Mouse (Mus musculus): ENCODE measurements around the gene Saysd1. TPM values are rescaled to one million over a fixed set of nuclear protein-coding genes. Genes with fewer than 3 reads are reported as not detected.

The Saysd1 gene
- total RNA-seq, 1 experiment from 2014 or later, result 5.9 TPM

DNA sequence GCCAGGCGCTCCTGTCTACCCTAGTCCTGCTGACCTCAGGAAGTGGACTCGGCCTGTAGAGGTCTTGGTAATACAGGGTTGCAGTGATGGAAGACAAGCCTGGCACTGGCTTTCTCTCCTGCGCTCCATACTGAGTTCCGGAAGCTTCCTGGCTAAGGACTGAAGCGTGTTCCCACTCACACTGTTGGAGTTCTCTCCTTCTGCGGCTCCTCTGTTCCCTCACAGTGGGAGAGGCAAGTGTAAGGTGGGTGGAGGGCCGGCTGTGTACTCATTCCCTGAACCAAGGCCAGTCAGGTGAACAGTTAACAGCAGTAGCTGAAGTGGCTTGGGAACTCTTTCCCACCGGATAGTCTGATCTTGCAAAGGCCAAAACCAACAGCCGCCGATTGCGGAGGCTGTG is 18.3 kb downstream of the Saysd1 start:
- no peak for ATAC-seq (replicated peaks; ENCODE audit: insufficient number of reproducible peaks, low FRiP score, low TSS enrichment, poor library complexity, severe bottlenecking)

DNA sequence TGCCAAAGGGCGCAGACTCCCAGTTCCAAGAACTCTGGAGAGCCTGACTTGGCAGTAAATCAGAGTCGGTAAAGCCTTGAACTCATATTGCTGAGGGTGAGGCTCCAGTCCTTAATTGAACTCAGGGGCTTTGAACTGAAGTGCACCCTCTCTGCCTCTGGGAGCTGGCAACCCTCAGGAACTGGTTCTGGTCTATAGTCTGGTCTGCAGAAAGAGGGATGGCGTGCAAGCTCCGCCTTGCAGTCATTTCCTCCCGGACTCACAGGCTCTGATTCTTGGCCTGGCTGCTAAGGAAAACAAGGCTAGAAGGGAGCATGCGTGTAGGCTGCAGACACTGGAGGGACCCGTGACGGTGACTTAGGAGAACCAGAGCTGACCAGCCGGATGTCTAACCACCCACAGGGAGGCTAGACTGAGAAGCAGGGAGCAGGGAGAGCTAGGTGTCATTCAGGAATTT is 22.2 kb downstream of the Saysd1 start:
- no peak for ATAC-seq (replicated peaks; ENCODE audit: insufficient number of reproducible peaks, low FRiP score, low TSS enrichment, poor library complexity, severe bottlenecking)

DNA sequence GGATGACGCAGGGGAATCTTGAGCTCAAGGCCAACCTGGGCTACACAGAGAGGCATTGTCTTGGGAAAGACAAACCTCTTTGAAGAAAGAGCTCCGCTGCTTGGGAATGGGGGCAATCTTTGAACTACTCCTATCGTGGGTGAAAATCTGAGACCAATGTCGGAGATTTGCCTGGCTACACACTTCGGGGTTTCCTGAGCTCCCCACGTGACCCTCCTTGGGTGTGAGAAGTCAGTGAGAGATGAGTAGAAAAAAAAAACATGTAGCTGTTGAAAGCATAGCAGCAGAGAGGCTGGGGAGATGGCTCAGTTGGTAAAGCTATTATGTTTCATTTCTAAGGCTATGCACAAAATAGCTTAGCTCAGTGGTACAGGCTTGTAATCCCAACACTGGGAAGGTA is 23.4 kb downstream of the Saysd1 start:
- ATAC-seq (replicated peaks; ENCODE audit: insufficient number of reproducible peaks, low FRiP score, low TSS enrichment, poor library complexity, severe bottlenecking), result no peak

DNA sequence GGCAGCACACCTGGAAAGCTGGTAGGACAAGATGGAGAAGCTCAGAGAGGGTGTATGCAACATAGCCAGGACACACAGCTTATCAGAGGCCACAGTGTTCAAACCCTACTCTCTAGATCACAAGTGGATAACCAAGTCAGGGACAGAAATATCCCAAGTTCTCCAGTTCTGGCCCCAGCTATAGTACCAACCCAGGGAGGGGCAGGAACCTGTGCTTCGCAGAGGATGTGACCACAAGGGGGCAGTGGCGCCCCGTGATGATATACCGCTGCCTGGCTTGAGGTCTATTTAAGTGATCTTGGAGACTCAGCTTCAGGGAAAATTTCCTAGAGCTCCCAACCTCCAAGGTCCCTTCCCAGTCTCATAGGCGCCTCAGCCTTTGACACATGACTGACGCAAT is 24.4 kb downstream of the Saysd1 start:
- ATAC-seq (replicated peaks; ENCODE audit: insufficient number of reproducible peaks, low FRiP score, low TSS enrichment, poor library complexity, severe bottlenecking), result peak; percentile 73

DNA sequence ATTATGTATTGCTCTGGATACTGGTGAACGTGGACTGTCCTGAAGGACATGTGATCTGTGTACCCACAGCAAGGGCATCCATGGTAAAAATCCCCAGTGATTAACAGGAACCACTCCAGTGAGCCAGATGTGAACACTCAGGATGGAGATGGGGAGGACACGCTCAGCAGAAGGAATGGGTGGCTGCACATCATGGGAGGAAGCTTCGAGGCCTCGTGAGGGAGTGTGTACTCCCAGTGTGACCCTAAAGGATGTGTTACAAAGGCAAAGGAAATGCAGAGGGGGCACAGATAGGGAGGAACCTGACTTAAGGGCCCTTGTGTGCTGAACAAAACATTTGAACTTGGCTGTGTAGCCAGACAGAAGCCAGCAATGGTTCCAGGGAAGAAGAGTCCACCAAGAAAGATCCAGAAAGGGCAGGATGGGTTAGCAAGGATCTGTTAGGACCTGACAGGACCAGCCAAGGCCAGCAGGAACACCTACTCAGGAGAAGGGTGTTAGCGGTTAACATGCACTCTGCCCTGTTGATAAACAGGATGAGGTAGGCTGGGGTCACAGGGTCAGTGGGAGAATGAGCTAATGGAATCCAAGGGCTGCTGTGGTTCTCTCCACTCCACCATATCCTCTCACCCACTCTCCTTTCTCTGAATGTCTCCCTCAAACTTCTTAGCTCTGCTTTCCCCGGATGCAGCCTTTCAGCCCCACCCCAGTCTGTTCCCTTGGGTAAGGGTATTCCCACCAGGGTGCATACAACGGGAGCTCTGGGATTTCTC is 25.0 kb downstream of the Saysd1 start:
- no peak for ATAC-seq (replicated peaks; ENCODE audit: insufficient number of reproducible peaks, low FRiP score, low TSS enrichment, poor library complexity, severe bottlenecking)

DNA sequence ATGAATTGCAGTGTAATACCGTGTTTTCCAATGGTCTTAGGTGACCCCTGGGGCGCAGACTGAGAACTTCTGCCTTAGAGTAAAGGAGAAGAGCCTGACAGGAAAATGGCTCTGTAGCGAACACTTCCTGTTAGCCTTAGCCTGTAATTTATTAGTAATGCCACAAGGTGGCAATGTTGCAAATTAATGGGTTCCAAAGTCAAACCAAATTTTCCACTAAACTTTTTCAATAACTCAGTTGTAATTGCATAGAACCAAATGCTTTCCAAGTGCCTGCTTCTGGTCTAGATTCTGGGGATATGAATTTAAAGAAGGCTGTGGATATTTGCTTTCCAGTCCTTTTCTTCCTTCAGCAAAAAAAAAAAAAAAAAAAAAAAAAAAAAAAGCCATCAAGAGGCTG is 26.1 kb downstream of the Saysd1 start:
- ATAC-seq (replicated peaks; ENCODE audit: insufficient number of reproducible peaks, low FRiP score, low TSS enrichment, poor library complexity, severe bottlenecking), result no peak

DNA sequence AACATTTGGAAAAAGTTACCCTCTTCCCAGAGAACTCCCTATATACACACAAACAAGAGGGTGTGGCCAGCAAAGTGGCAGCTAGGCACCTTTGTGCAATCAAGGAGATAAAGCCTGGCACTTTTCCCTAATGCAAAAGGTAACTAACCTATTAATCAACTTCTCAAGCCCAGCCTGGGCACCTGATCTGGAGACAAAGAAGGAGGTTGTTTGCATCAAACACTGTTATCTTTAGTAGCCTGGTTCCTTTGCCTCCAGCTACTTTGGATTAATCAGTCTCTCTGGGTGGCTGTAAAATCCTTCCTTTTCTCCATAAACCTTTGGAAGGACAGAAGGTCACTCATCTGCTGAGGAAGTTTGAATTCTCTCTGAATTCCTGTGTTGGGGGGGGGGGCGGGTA is 27.4 kb downstream of the Saysd1 start:
- no peak for ATAC-seq (replicated peaks; ENCODE audit: insufficient number of reproducible peaks, low FRiP score, low TSS enrichment, poor library complexity, severe bottlenecking)

DNA sequence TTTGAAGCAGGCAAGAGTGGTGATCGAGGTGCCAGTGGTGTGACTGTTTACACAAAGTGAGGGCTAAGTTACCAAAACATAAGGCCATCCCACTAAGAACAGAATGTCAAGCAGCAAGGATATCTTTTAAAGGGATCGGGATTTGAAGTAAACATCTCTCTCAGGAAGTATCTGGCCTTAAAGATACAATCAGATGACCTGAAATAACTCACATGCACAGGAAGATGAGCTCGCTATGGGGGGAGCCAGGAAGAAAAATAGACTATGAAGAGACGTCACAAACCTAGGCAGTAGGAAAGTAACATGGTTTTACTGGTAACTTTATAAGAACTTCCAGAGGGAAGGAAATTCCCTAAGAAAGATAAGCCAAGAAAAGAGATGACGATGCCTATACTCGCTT is 32.1 kb downstream of the Saysd1 start:
- ATAC-seq (replicated peaks; ENCODE audit: insufficient number of reproducible peaks, low FRiP score, low TSS enrichment, poor library complexity, severe bottlenecking), result no peak

DNA sequence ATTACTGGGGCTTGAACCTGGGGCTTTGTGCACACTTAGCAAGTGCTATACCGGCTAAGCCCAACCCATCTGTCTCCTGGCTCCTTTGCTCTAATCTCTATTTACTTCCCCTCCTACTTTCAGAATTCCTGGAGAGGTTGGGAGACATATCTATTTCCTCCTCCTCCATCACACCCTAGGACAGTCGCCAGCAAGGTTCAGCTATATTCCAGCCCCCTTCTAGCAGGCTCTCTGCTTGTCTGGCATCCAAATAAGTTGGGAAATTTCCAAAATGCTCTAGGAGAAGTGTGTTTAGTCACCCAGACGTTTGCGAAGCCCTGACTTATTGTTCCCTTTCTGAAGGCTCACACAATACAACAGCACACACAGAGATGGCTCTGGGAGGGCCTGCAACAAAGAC is 35.1 kb downstream of the Saysd1 start:
- no peak for ATAC-seq (replicated peaks; ENCODE audit: insufficient number of reproducible peaks, low FRiP score, low TSS enrichment, poor library complexity, severe bottlenecking)

DNA sequence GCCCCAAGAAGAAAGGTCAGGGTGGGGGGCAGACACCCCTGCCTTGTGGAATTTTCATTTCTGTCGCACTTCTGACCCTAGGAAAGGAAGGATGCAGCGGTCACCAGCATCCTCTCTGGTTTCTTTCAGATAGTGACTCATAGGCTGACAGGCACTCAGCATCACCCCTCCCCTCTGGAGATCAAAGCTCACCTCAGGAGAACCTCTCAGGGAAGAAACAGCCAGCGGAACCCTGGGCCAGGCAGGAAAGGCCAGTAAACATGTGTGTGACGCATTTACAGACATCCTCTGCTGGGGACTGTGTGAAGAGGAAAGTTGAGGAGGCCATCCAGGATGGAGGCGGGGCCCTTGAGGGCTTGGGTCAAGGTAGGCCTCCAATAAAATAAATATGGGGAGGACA is 40.3 kb downstream of the Saysd1 start:
- ATAC-seq (replicated peaks; ENCODE audit: insufficient number of reproducible peaks, low FRiP score, low TSS enrichment, poor library complexity, severe bottlenecking), result no peak

DNA sequence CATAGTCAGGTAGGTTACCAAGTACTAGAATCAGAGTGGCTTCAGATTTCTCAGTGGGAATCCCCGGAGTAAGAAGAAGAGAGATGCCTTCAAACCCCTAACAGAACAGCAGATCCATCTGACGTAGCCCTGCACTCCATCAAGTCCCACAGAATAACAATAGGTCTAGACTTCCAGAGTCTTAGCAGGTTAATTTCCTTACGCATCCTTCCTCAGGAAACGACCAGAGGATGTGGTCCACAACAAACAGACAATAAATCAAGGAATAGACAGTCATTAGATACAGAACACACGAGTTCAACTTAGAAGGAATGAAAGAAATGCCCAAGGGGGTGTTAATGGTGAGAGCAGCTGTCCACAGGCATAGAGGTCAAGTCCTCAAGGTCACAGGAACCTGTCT is 43.4 kb downstream of the Saysd1 start:
- no peak for ATAC-seq (replicated peaks; ENCODE audit: insufficient number of reproducible peaks, low FRiP score, low TSS enrichment, poor library complexity, severe bottlenecking)

DNA sequence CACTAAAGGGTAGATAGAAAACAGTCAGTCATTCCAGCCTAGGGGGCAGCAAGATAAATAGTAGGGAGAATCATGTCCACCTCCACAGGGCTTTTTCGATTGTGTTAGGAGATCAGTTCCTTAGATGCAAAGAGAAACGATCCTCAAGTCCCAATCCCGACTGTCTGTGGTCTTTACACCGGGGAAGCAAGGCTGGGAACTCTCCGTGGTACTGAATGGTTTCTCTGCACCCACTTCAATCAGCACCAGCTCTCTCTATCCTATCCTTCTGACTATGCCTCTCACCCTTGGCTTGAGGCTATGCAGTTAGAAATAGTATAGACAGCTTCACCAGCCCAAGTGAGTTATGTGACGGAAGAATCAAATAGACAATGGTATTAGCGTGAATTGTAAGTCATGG is 44.8 kb downstream of the Saysd1 start:
- no peak for ATAC-seq (replicated peaks; ENCODE audit: insufficient number of reproducible peaks, low FRiP score, low TSS enrichment, poor library complexity, severe bottlenecking)

DNA sequence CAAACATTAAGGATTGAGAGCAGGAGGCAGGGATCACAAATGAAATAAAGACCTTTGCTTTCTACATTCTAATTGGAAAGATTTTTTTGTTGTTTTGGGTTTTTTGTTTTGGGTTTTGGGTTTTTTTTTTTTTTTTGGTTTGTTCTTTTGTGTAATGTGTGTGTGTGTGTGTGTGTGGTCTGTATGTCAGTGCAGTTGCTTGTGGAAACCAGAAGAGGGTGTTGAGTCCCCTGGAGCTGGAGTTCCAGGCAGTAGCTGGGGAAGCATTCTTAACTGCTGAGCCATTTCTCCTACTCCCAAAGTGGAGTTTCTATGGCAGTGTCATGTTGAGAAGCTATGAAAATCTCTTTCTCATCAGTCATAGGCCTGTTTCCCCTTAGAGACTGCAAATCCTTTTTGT is 54.0 kb downstream of the Saysd1 start:
- ATAC-seq (replicated peaks; ENCODE audit: insufficient number of reproducible peaks, low FRiP score, low TSS enrichment, poor library complexity, severe bottlenecking), result no peak

DNA sequence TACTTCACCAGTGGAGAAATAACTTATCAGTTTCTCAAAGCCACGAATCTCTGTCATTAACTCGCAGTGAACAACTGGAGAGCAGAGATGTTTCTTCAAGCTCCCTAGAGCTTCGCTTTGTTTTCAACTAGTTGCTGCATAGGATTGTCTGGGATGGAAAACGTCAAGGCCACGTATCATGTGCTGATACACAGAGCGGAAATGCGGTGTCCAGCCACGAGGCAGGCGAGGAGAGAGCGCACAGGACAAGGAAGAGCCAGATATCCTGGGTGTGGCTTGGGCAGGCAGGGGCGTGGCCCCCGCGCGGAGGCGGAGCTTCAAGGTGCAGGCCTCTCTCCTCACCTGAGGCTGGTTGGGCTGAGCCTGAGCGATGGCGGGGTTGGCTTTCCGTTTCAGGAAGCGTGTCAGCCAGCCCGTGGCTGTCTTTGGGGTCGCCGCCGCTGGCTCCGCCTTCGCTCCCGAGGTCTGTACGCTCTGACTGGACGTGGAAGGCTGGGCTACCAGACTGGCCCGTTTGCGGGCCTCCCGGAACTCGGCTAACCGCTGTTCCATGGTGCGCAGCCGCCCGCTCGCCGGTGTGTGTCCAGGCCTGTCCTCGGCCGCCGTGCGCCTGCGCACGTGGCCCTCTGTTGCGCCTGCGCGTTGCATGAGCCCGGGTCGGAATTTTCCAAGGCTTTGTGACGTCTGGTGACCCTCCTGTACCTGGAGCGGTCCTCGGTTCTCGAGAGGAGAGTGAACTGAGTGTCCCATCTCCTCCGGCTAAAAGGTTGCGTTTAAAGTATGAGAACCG is 55.6 kb downstream of the Saysd1 start:
- peak; percentile 83 for ATAC-seq (replicated peaks; ENCODE audit: insufficient number of reproducible peaks, low FRiP score, low TSS enrichment, poor library complexity, severe bottlenecking)

DNA sequence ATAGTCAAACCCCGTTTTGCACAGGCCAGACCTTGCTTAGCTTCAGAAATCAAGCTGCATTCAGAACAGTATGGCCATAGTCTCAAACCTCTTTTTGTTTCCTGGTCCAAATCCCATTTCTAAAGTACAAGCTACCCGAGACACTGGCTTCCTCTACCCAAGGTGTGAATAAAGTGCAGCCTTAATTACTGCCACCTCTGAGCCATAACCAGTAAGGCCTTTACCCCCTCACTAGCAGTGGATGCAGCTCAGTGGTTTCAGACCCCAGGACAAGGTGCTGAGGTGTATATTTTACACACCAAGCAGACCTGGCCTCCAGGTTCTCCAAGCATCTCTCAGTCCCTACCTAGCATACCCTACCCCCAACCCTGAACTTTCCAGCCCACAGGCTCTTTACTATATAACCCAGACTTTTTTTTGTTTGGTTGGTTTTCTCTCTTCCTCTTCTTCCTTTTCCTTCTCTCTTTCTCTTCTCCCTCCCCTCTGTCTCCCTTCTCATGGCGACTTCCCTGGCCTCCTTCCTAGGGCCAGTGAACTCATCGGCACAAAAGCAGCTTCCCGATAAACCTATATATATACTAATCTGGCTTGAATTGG is 56.3 kb downstream of the Saysd1 start:
- ATAC-seq (replicated peaks; ENCODE audit: insufficient number of reproducible peaks, low FRiP score, low TSS enrichment, poor library complexity, severe bottlenecking), result no peak

DNA sequence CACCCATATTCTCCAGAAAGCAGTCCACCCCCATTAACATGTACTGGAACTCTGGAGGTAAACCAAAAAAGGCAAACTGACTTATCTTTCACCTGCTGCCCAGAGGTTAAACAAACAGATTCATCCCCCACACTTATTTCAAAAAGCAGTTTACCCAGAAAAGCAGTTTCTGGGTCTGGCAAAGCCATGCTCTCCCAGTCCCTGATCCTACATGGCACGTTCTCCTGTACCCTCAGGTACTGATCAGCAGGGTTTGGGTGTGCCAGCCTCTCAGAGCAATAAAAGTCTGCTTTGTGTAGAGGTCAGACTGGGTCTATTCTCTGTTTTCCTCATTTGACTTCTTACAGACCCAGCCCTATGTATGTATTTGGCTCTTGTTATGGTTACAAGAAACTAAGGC is 57.2 kb downstream of the Saysd1 start:
- ATAC-seq (replicated peaks; ENCODE audit: insufficient number of reproducible peaks, low FRiP score, low TSS enrichment, poor library complexity, severe bottlenecking), result no peak

DNA sequence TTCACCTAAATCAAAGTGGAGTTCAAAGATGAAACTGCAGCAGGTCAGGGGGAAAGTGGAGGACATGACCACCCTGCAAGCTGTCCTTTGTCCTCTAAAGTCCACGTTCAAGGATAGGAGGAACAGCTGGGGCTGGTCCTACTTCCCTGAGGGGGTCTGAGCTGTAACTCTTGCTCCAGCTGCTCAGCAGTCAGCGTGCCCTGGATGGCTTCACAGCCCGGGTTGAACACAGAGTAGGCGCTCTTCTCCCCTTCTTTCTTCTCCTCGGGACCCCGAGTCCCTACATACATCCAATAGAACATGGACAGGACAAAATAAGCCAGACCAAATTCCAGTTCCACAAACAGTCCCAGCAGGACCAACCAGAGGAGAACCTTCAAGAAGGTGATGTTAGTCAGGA is 61.2 kb downstream of the Saysd1 start:
- ATAC-seq (replicated peaks; ENCODE audit: insufficient number of reproducible peaks, low FRiP score, low TSS enrichment, poor library complexity, severe bottlenecking), result no peak

DNA sequence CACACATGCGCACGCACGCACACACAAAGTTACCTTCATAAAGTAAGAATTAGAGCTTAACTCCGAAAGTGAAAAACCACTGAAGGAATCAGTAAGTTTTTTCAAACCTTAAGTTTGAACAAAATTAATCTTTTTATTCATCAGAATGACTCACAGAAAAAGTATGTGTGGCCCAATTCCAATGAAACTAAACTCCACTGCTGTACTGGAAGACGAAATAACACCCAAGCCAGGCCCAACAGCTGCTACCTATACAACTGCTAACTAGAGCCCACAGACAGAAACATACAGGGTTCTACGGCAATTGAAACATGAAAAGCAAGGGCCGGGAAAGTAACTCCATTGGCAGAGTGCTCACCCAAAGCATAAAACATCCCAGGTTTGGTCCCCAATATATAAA is 62.8 kb downstream of the Saysd1 start:
- ATAC-seq (replicated peaks; ENCODE audit: insufficient number of reproducible peaks, low FRiP score, low TSS enrichment, poor library complexity, severe bottlenecking), result no peak

DNA sequence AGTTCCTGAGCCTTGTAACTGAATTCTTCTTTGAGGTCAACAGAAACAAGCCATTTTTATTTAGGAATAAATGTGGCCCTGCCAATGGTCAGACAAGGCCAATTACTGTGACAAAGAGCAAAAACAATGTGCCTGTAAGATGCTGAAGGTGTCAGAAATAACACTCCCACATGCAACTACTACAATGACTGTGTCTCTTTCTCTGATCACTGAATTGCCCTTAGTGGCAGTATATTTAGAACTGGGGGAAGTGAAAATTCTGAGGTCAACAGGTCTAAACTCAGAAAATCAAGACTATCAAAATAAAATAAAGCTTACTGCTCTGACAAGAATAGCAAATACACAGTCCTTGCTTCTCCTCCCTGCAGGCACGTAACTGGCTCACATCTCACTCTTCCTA is 63.6 kb downstream of the Saysd1 start:
- ATAC-seq (replicated peaks; ENCODE audit: insufficient number of reproducible peaks, low FRiP score, low TSS enrichment, poor library complexity, severe bottlenecking), result no peak

DNA sequence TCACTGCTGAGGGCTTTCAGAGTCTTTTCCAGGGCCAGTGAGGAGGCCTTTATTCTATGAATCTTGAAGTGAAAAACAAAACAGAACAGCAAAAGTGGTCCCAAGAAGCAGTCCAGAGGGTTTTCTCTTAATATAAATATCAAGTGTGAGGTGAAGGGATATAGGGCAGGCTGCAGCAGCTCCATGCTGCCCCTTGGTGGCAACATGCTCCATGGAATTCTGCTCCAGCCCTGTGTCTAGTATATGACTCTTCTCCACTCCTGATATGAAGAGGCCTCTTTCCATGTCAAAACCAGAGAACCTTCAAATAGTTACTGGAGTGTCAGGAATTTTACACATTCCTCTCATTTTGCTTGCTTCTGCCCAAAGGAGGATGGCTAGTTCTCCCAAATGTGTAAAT is 67.7 kb downstream of the Saysd1 start:
- ATAC-seq (replicated peaks; ENCODE audit: insufficient number of reproducible peaks, low FRiP score, low TSS enrichment, poor library complexity, severe bottlenecking), result no peak

All from monocyte, adult 5-6 weeks (primary cell).